Mouse (Mus musculus): ENCODE measurements around the gene Rexo5.

Rexo5 gene

GRCm38 (mm10) chr7:119793586-119794250, at the start of gene Rexo5, which contains the start of gene Eri2:
Gene Rexo5 (plus strand): TSS chr7:119794006.
Gene Eri2 (minus strand): TSS chr7:119794058.
- peak; percentile 76 for DNase-seq

DNA sequence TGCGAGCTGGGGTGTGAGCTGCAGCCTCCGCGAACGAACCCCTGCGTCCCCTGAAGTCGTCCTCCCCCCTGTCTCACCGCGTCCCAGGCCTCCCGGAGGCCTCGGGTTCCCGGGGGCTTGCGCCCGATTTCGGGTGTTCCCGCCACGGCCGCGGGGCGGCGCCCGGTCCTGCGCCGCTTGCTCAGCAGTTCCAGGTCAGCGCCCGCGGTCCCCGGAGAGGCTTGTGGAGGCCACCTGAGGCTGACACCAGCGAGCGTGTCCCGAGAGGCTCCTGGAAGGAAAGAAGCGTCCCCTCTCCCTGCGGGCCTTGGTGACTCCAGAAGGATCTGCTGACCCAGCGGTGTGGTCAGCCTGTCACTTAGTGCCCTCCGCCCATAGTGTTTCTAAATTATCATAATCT, 49.5 kb upstream of the Rexo5 start:
- no peak for DNase-seq

- no peak for DNase-seq
These were observed 47.9 kb upstream of the Rexo5 start for GRCm38 (mm10) chr7:119745869-119746268.

DNA sequence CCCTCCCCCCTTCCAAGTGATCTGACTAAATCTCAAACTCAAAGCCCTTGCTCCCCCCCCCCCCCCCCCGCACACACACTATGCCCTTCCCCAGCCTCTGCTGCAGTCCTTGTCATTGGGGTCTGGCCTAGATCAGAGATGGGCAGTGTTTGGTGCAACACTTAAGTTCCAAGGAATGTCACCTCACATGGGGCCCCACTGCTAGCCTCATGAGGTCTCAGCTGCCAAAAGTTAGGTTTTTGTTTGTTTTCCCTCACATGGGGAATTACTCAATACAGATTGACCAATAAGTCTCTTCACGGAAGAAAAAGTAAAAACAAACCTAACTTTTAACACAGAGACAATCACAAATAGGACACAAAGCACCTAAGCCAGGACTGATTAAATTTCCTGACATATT, 45.0 kb upstream of the Rexo5 start:
- DNase-seq, result no peak

- DNase-seq, result no peak
These were observed 43.9 kb upstream of the Rexo5 start for GRCm38 (mm10) chr7:119749942-119750341.

DNA sequence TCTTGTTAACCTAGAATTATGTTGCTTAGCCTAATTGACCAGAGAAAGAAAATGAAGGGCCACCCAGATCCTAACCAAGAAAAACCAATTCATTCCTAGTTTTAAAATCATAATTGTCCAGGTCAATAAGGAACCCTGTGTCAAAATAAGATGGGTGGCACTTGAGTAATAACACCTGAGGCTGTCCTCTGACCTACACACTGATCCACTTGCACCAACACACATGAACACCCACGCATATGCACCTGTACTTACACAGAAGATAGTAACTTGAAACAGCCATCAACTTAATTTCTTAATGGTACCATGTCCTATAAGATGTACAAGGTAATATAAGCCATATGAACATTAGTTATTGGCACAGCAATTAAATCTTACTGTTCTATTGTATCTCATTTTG, 40.1 kb upstream of the Rexo5 start:
- no peak for DNase-seq

GRCm38 (mm10) chr7:119760527-119760951, 33.3 kb upstream of the Rexo5 start, which contains the start of gene Acsm3:
Gene Acsm3 (plus strand): TSS chr7:119760923.
- no peak for DNase-seq

DNA sequence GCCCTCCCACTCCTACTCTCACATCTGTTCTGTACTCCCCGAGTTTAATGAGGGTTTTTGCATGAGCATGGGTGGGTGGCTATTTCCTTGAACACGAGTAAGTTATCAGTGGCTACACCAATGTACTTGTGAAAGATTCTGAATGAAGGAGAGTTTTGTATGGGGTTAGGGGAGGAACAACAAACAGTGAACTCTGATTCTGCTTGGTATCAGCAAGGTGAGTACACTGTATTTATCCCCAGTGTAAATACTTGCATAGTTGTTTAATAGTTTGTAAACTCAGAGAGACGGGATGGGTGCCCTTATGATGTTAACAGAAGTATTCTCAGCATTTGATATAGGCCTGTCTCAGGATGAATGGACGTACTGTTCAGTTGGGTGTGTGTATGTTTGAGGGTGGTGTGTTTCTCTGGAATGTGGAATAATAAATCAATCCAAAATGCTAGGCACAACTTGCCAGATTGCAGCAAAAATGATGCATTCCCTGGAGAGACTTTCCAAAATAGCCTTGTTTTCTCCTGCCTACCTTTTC, 31.6 kb upstream of the Rexo5 start:
- DNase-seq, result no peak

DNA sequence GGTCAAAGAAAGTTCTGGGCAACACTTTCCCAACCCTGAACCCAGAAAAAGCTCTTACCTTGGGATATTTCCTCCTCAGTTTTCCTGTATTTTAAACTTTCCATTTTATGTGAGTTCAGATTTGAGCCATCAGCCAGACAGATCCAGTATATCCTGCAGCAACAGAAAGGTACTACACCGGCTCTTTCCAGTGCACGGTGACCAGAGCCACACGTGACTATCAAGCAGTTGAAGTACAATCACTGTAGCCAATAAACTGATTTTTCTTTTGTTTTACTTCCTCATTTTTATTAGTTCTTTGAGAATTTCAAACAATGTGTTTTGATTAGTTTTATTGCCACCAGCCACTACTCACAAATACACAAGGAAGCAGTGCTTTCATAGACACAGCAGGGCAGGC, 29.4 kb upstream of the Rexo5 start:
- DNase-seq, result no peak

GRCm38 (mm10) chr7:119766996-119767395, 26.8 kb upstream of the Rexo5 start:
- DNase-seq, result no peak

DNA sequence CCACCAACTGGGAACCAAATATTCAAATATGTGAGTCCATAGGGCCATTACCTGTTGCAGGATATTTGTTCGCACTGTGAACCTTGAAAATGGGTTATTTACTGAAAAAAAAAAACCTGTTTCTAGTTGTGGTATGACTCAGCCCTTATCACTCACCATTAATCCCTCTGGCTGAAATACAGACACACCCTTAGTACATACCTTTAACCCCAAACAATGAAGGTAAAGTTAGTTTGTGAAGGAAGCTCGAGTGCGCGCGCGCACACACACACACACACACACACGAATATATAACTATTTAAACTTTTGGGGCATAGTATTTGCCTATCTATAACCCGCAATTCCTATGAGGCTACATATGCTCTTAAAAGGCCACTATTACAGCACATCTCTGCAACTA, 23.9 kb upstream of the Rexo5 start:
- DNase-seq, result no peak

DNA sequence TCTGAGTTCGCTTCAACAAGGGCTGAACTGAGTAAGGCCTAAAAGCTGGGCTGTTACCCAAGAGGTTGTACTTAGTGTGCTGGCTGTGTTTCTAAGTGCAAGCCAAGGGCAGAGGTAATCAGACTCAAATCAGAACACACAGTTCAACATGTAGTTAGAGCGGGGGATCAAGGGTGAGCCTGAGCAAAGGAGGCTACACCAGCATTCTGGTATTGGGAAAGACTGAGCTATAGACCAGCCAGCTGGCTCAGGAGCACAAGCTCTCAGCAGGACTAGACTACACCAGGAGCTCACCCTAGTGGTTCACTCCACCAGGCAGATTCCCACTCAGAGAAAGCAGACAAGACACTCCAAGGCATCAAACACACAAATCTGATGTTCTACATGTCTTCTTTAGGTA, 10.4 kb upstream of the Rexo5 start:
- DNase-seq, result no peak

DNA sequence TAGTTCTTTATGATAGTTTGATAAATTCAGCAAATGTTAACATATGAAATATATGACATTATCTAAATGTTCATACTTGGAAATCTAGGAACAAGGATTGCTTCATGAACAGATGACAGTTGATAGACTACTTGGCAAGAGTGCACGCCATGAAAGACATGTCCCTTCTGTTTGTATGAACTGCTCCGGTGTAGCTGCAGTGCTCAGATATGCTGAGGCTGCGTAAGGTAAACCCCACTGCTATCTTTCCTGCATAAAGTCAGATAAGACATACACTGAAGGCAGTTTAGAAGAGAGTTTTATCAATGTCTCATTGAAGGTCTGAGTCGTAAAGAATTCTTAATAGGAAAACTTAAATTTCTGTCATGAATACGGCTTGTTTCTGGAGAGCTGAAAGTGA, 8.9 kb upstream of the Rexo5 start:
- no peak for DNase-seq

- no peak for DNase-seq
These were observed 4.8 kb upstream of the Rexo5 start for GRCm38 (mm10) chr7:119789024-119789423.

DNA sequence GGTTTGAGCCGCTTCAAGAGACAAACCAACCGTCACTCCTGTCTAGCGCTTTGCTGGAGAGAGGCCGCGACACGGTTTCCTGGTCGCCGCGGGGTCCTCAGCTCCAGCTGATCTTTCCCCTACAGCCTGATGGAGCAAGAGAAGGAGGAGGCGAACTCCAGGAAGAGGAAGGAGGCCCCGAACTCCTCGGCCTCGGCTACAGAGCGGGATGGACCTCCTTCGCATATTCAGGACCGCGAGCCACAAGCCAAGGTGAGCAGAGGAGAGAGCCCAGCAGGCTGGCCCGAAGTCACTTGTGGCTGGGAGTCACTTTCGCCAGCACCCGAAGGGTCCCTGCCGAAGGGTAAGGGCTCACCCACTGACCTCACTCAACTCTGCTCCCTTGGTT, 439 bp downstream of the Rexo5 start:
- no peak for DNase-seq

GRCm38 (mm10) chr7:119795311-119795710, 1.5 kb downstream of the Rexo5 start:
- no peak for DNase-seq

DNA sequence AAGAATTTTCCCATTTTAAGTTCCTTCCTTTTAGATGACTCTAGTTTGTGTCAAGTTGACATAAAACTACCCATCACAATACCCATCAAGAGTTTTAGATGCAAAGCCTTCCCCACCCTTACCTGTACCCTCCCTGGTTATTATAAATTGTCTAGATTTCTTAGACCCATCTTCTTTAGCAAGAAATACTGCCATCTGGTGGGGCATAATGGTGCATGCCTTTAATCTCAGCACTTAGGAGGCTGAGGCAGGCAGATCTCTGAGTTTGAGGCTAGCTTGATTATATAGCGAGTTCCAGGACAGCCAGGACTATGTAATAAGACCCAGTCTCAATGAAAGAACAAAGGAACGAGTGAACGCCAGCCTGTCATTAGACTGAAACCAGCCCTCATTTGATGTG, 6.7 kb downstream of the Rexo5 start:
- no peak for DNase-seq

GRCm38 (mm10) chr7:119800991-119801390, 7.2 kb downstream of the Rexo5 start:
- DNase-seq, result no peak

DNA sequence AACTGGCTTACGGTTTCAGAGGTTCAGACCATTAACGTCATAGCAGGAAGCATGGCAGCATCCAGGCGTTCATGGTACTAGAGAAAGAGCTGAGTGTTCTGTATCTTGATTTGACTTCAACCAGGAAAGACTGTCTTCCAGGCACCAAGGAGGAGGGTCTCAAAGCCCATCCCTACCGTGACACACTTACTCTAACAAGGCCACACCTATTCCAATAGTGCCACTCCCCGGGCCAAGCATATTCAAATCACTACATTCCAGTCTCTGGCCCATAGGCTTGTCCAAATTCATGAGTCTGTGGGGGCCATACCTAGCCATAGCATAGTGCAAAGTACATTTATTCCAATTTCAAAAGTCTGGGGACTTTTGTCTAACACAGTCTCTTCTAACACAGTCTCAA, 13.6 kb downstream of the Rexo5 start:
- no peak for DNase-seq

DNA sequence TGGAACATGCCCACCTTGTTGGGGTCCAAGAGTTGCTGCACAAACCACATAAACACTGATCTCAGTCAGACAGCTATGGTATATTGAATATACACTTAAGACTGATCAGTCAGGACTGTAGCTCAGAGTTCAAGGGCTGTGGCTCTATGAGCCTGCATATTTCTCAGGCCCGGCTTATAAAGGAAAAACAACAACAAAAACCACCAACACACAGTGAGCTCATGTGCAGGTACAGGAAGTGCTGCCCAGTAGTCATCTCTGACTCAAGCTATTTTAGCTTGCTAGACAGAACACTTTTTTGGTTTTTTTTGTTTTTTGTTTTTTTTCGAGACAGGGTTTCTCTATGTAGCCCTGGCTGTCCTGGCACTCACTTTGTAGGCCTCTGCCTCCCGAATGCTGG, 14.9 kb downstream of the Rexo5 start:
- no peak for DNase-seq

GRCm38 (mm10) chr7:119835371-119835770, 41.6 kb downstream of the Rexo5 start:
- no peak for DNase-seq

DNA sequence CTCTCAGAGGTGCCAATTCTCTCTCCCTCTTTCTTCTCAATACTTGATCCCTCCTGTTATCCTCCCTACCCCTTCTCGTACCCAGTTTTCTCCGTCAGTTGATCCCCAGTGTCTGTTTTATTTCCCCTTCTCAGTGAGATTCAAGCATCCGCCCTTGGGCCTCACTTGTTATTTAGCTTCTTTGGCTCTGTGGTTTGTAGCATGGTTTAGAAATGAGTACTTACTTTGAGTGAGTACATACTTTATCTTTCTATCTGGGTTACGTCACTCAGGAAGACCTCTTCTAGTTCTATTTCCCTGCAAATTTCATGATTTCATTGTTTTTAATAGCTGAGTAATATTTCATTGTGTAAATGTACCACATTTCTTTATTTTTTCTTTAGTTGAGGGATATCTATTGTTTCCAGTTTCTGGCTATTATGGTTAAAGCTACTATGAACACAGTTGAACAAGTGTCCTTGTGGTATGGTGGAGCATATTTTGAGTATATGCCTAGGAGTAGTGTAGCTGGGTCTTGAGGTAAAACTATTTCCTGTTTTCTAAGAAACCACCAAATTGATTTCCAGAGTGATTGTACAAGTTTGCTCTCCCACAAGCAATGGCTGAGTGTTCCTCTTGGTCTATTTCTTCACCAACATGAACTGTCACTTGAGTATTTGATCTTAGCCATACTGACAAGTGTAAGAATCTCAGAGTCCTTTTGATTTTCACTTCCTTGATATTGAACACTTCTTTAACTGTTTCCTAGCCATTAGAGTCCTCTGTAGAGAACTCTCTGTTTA, 42.4 kb downstream of the Rexo5 start:
- no peak for DNase-seq

GRCm38 (mm10) chr7:119841820-119842449, 48.1 kb downstream of the Rexo5 start:
- no peak for DNase-seq

GRCm38 (mm10) chr7:119845541-119845940, 51.7 kb downstream of the Rexo5 start:
- DNase-seq, result no peak

Data from right cerebral cortex, postnatal 25 days (tissue).